Mouse (Mus musculus) heart, adult 9 months (tissue): ENCODE measurements around the gene 5430402E10Rik.
"Not testable (repeated sequence)": the region's sequence is repeated elsewhere in the genome, so short reads cannot be mapped to it uniquely, and the experiment has no call there.

Experiments used
- DNase-seq, 2 experiments: peaks; one replicate each; pipeline ENCODE4 v3.0.0; 2022; ENCODE audit warnings: low spot score in 2 of 2

Gene 5430402E10Rik

DNA sequence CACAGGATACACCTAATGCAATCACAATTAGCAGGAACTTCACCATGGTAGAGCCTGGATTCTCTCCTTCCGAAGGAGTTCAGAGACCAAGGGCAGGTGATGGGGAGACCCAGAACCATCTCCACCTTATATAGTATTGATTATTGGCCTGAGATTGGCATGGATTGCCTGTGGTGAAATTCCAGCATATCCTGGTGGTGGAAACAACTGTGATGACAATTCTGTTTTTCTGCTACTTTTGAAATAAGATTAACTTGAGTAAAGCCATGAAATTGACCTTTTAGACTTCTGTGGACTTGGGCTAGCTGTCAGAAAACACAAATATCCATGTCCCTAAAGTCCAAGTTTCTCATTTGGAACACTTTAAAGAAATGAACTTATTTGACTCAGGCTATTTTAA, at the start of gene 5430402E10Rik:
Gene 5430402E10Rik, minus strand, starts transcription at position 101 of the 400 bp plus-strand sequence.
- DNase-seq, result not testable (repeated sequence)

- DNase-seq, result not testable (repeated sequence)
Measured at GRCm38 (mm10) chrX:77880033-77880432, 44.8 kb downstream of the 5430402E10Rik start.
